Mouse (Mus musculus) B cell, adult 67 days (primary cell): ENCODE measurements around the gene Sectm1b. TPM values are rescaled to one million over a fixed set of nuclear protein-coding genes. Genes with fewer than 3 reads are reported as not detected.

Experiments
- total RNA-seq, 2 experiments: library from RNA; stranded (reverse); gene quantifications; 4 replicates each; pipeline ENCODE4 v1.2.4; 2023

Sectm1b gene
- total RNA-seq, result not detected

DNA sequence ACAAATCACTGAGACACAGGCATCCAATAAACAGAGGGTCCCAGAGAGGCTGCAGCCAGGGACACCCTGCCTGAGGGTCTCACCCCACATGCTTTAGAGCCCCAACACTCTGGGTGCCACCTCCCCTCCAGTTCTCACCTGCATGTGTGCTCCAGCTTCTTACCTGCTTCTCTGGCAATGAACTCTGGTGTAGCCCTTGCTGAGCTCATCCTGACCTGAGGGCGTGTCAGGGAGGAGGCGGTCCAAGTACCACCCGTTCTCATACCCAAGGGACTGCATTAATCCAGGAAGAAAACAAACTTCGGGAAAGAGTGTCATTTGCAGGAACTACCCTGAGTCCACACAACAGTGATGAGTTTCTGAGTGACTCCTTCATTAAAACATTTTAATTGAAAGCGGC lies at the start of gene Sectm1b:
TSS of gene Sectm1b (minus strand) at position 191 of the 400 bp plus-strand sequence.

GRCm38 (mm10) chr11:121081120-121081519 lies 17.8 kb upstream of the Sectm1b start, which contains the start of gene Sectm1a:
Gene Sectm1a, minus strand, starts transcription at chr11:121081220.

GRCm38 (mm10) chr11:121039302-121039701 lies 24.1 kb downstream of the Sectm1b start, which contains the start of gene Cd7:
Gene Cd7, minus strand, starts transcription at chr11:121039418.

Other genes starting within 250 kb of the Sectm1b start
- 100 to 1,000 TPM; 107 to 111 TPM for gene Fasn, start 239.0 kb downstream of the Sectm1b start, total RNA-seq
- 1 to 10 TPM in 1 of 2 experiments, under 1 TPM in 1; 0.83 to 1.4 TPM for gene Ccdc57, start 130.7 kb downstream of the Sectm1b start, total RNA-seq
- gene Slc16a3, start 115.1 kb downstream of the Sectm1b start, total RNA-seq, result 1 to 10 TPM in 1 of 2 experiments, under 1 TPM in 1; 0.65 to 2.3 TPM
- 100 to 1,000 TPM; 134 to 142 TPM for gene Csnk1d, start 72.2 kb downstream of the Sectm1b start, total RNA-seq
- gene Cd7, start 24.2 kb downstream of the Sectm1b start, total RNA-seq, result 1 to 10 TPM; 6.8 to 9.7 TPM
- not detected for gene Sectm1a, start 17.7 kb upstream of the Sectm1b start, total RNA-seq
- not detected for gene Tex19.2, start 55.1 kb upstream of the Sectm1b start, total RNA-seq
- not detected for gene Tex19.1, start 82.6 kb upstream of the Sectm1b start, total RNA-seq
- gene Uts2r, start 96.7 kb upstream of the Sectm1b start, total RNA-seq, result not detected
- gene Hexdc, start 140.9 kb upstream of the Sectm1b start, total RNA-seq, result 10 to 100 TPM; 16.7 to 21.5 TPM
- 10 to 100 TPM; 10.5 to 11.7 TPM for gene Ogfod3, start 141.1 kb upstream of the Sectm1b start, total RNA-seq
- gene Cybc1, start 165.8 kb upstream of the Sectm1b start, total RNA-seq, result 100 to 1,000 TPM; 118 to 135 TPM
- 10 to 100 TPM; 62.0 to 66.2 TPM for gene Narf, start 173.7 kb upstream of the Sectm1b start, total RNA-seq
- gene Foxk2, start 196.4 kb upstream of the Sectm1b start, total RNA-seq, result 10 to 100 TPM; 40.8 to 48.4 TPM